In the genomic region with DNA sequence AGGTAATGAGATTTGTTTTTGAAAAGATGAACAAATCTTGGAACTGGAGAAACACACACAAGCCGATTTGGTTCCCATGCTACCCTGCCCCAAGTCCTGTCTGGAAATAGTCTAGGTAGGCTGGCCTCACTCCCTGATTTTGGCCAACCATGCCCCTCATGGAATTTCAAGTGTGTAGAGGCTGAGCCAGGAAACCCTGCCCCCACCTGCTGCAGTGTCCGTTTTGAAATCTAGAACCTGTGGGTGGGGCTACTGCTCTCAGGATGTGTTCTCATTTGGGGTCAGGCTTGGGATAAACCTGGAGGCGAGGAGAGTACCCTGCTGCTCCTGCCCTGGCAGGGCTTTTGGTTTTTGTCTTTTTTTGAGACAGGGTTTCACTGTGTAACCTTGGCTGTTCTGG, we compare ENCODE assay signal across 29 mouse cellular contexts. TPM values are rescaled to one million over a fixed set of nuclear protein-coding genes. Genes with fewer than 3 reads are reported as not detected.
DNase-seq lines count a peak whose midpoint lies in the region; ATAC-seq lines count a peak whose summit lies in the region.
"Had no signal": no experiment of that assay in that cellular context is flagged by ENCODE, and none has a peak within 500 bp of the region (broad histone marks: within the 10 kb centered on the region; RNA-seq: fewer than 3 reads in every experiment).

No protein-coding gene starts in this region.

- H3K9ac ChIP-seq in hindbrain, embryonic 12.5 days: no peak overlapping the region
- H3K9ac ChIP-seq: forebrain, embryonic 15.5 days; hindbrain, embryonic 13.5 days; limb, embryonic 12.5 days; liver, postnatal 0 days; neural tube, embryonic 13.5 days had no signal

- no peaks in the 10 kb centered on the region for H3K4me1 ChIP-seq in hindbrain, embryonic 12.5 days
- H3K4me1 ChIP-seq: forebrain, embryonic 15.5 days; hindbrain, embryonic 13.5 days; neural tube, embryonic 13.5 days had no signal

- H3K4me2 ChIP-seq in hindbrain, embryonic 12.5 days (replicated peaks): no peak overlapping the region
- H3K4me2 ChIP-seq: forebrain, embryonic 15.5 days; hindbrain, embryonic 13.5 days; limb, embryonic 12.5 days; liver, embryonic 11.5 days; neural tube, embryonic 13.5 days had no signal

- no peak for ATAC-seq in hindbrain, embryonic 12.5 days (ENCODE audit: low FRiP score)
- ATAC-seq: forebrain, embryonic 15.5 days; liver, postnatal 0 days; midbrain, embryonic 16.5 days had no signal

- H3K9me3 ChIP-seq in hindbrain, embryonic 12.5 days (replicated peaks): no peaks in the 10 kb centered on the region
- H3K9me3 ChIP-seq: forebrain, embryonic 15.5 days; hindbrain, embryonic 13.5 days; neural tube, embryonic 13.5 days had no signal

- H3K4me3 ChIP-seq in hindbrain, embryonic 12.5 days: no peak overlapping the region
- H3K4me3 ChIP-seq: forebrain, embryonic 15.5 days; hindbrain, embryonic 13.5 days; limb, embryonic 12.5 days; myocyte; neural tube, embryonic 13.5 days had no signal

- peaks cover 20% of the 10 kb centered on the region for H3K36me3 ChIP-seq in hindbrain, embryonic 12.5 days

- peak; percentile 91 for DNase-seq in heart, adult 11 months
- no peak for DNase-seq in heart, postnatal 25 days (ENCODE audit: low spot score)
- DNase-seq in lung, adult 18-20 months: peak; percentile 17 to 44
- no peak for DNase-seq in lung, postnatal 10 days
- DNase-seq in ZHBTc4 (ENCODE audit: low read depth, low spot score): peak; percentile 55
- DNase-seq in frontal cortex, postnatal 14 days (ENCODE audit: low spot score in 2 of 2): no peak
- DNase-seq: adrenal gland, postnatal 14 days; cerebellum, adult 8-10 months; kidney, adult 11 months; kidney, postnatal 4 days; liver, postnatal 0 days; retina, postnatal 1 day; right cerebral cortex, postnatal 25 days; spleen, adult 18-20 months; thymus, postnatal 14 days had no signal

- 68% methylated on average over 3 of the region's 3 CpGs for WGBS in hindbrain, embryonic 12.5 days

- no peaks in the 10 kb centered on the region for H3K27me3 ChIP-seq in hindbrain, embryonic 12.5 days
- H3K27me3 ChIP-seq: forebrain, embryonic 15.5 days; hindbrain, embryonic 13.5 days; limb, embryonic 12.5 days; neural tube, embryonic 13.5 days had no signal

- H3K27ac ChIP-seq in hindbrain, embryonic 12.5 days: no peak overlapping the region
- H3K27ac ChIP-seq: forebrain, embryonic 15.5 days; hindbrain, embryonic 13.5 days; limb, embryonic 12.5 days; macrophage; neural tube, embryonic 13.5 days had no signal

- intact Hi-C loops in heart, postnatal 25 days (cut with DNase I): loop anchor here (5.0 to 10.0 kb wide), 4 partner anchors 34 to 367 kb away; a partner anchor contains a TSS

RNA-seq across cellular contexts. Expression of a gene that starts 15.1 kb away (rescaled TPM):
- total RNA-seq in heart, postnatal 25 days (2021): not detected
- not detected in 2 replicates for polyA plus RNA-seq in hindbrain, embryonic 12.5 days (2016; fragmentation: Nextera tagmentation; extraction: Ambion mirVana)
- total RNA-seq: adrenal gland, postnatal 14 days; left cerebral cortex, postnatal 14 days; MEL had no signal
- polyA plus RNA-seq: embryonic facial prominence, embryonic 14.5 days; forebrain, embryonic 15.5 days; heart, embryonic 14.5 days; hindbrain, embryonic 13.5 days; limb, embryonic 12.5 days; liver, postnatal 0 days; macrophage; midbrain, embryonic 16.5 days; neural tube, embryonic 13.5 days; stomach, embryonic 14.5 days had no signal

RNA-seq across cellular contexts. Expression of a gene that starts 34.8 kb away (rescaled TPM):
- total RNA-seq in heart, postnatal 25 days (2021): under 1 TPM in 1 of 2 experiments, not detected in 1; 0.18 TPM
- polyA plus RNA-seq in hindbrain, embryonic 12.5 days (2016; fragmentation: Nextera tagmentation; extraction: Ambion mirVana): 0.36 TPM in 1 of 2 replicates, not detected in the other
- total RNA-seq: adrenal gland, postnatal 14 days had no signal
- polyA plus RNA-seq: heart, embryonic 14.5 days; macrophage; stomach, embryonic 14.5 days had no signal

RNA-seq across cellular contexts. Expression of a gene that starts 46.1 kb away (rescaled TPM):
- 100 to 1,000 TPM; 334 to 358 TPM for total RNA-seq in heart, postnatal 25 days (2021)
- 36.1 and 36.4 TPM in 2 replicates for polyA plus RNA-seq in hindbrain, embryonic 12.5 days (2016; fragmentation: Nextera tagmentation; extraction: Ambion mirVana)

Comparison
In these comparisons a context has a peak if more than half of its experiments do, and no peak if none do; other contexts are left out.
1. DNase-seq: peak in heart, adult 11 months (single experiment), lung, adult 18-20 months (2 of 2) and ZHBTc4 (single experiment); none in heart, postnatal 25 days (single experiment), lung, postnatal 10 days (single experiment) and frontal cortex, postnatal 14 days (0 of 2).